Mouse (Mus musculus) erythroblast, embryonic 14.5 days (primary cell): ENCODE data around the gene Kctd18. TPM values are rescaled to one million over a fixed set of nuclear protein-coding genes. Genes with fewer than 3 reads are reported as not detected.

Experiments
- H3K27me3 ChIP-seq: 2 replicates; pipeline ENCODE4 v1.6.1; 2012; ENCODE audit warnings: inconsistent platforms; ENCODE audit not compliant: control insufficient read depth
- H3K36me3 ChIP-seq: 2 replicates; pipeline ENCODE4 v1.6.1; 2012; ENCODE audit warnings: mild to moderate bottlenecking, inconsistent platforms; ENCODE audit not compliant: control insufficient read depth
- H3K4me1 ChIP-seq: 2 replicates; pipeline ENCODE4 v1.6.1; 2012; ENCODE audit warnings: inconsistent platforms; ENCODE audit not compliant: control insufficient read depth
- H3K4me3 ChIP-seq: replicated peaks from 2 replicates; pipeline ENCODE3; 2012; ENCODE audit warnings: moderate library complexity, mild to moderate bottlenecking, inconsistent platforms
- H3K9me3 ChIP-seq: 2 replicates; pipeline ENCODE4 v1.6.1; 2012; ENCODE audit warnings: low read length, inconsistent platforms, mixed read lengths; ENCODE audit not compliant: control insufficient read depth
- GATA1 ChIP-seq: IDR thresholded peaks from 2 replicates; pipeline ENCODE4 v1.6.1; 2012; ENCODE audit warnings: low read length, inconsistent platforms, mixed read lengths
- TAL1 ChIP-seq: IDR thresholded peaks from 3 replicates; pipeline ENCODE4 v1.6.1; 2012; ENCODE audit warnings: low read length, inconsistent platforms, mixed read lengths
- polyA plus RNA-seq: library from polyadenylated mRNA; stranded (reverse); fragments of >175 nt; gene quantifications from 2 replicates; pipeline ENCODE4 v1.2.3, GENCODE M21; 2012

Gene Kctd18
- polyA plus RNA-seq, 1 experiment: 0.28 TPM

DNA sequence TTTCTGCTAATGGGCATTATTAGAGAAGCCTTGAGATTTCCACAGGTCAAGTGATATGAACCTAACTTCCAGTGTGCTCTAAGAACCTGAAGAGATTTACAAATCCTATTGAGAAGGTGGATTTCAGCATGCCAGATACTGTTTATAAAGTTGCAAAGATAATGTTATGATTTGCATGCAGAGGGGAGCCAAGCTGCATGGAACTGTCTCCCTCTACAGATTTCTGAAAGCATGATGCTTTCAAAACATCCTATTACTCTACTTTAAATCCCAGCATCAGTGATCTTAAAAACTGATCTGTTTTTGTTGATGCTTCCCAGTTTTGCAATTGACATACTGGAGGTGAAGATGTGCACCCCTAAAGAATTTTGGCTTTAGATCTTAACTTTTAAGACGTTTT is 84.5 kb downstream of the Kctd18 start:
- TF ChIP-seq TAL1: no peak
- TF ChIP-seq GATA1: no peak
- H3K36me3 ChIP-seq: no peaks in the 10 kb centered on the region
- no peaks in the 10 kb centered on the region for H3K9me3 ChIP-seq
- no peak overlapping the region for H3K4me3 ChIP-seq
- H3K4me1 ChIP-seq: no peaks in the 10 kb centered on the region
- no peaks in the 10 kb centered on the region for H3K27me3 ChIP-seq

DNA sequence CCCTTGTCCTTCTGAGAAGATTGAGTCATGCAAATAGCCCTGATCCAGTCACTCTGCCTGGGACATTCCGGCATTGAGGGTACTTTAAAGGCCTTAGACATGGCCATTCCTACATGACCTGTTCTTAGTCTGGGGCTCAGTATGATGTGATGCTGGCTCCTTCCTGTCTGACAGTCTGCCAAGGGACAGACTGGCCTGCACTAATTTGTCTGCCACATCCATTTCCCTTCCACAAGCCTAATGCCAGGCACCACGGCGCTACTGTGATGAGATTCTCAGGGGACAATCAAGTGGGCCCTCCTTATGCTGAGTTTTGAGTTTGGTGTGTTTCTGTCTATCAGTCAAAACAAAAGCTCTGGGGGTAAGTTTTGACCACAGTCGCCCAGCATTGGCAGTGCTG is 100.2 kb downstream of the Kctd18 start:
- no peak overlapping the region for H3K4me3 ChIP-seq
- no peaks in the 10 kb centered on the region for H3K4me1 ChIP-seq
- H3K27me3 ChIP-seq: no peaks in the 10 kb centered on the region
- TF ChIP-seq TAL1 (no peak), GATA1 (no peak)
- H3K36me3 ChIP-seq: no peaks in the 10 kb centered on the region
- no peaks in the 10 kb centered on the region for H3K9me3 ChIP-seq

DNA sequence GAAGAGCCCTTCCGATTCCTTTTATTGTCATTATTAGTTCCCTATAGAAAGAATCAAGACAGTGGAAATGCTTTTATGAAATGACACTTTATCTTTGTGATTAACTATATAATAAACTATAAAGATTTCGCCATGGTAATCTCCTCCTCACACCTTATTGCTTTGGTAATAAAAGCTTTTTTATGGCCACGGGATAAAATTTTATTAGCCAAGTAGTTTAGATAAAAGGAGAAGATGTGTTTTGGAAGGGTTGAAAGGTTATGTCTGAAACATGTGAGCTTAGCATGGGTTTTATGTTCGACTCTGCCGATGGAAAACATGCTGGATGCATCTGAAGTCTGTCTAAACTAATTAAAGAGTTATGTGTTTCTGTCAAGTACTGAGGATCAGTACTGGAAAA is 101.4 kb downstream of the Kctd18 start:
- no peaks in the 10 kb centered on the region for H3K36me3 ChIP-seq
- TF ChIP-seq TAL1: no peak
- TF ChIP-seq GATA1: no peak

DNA sequence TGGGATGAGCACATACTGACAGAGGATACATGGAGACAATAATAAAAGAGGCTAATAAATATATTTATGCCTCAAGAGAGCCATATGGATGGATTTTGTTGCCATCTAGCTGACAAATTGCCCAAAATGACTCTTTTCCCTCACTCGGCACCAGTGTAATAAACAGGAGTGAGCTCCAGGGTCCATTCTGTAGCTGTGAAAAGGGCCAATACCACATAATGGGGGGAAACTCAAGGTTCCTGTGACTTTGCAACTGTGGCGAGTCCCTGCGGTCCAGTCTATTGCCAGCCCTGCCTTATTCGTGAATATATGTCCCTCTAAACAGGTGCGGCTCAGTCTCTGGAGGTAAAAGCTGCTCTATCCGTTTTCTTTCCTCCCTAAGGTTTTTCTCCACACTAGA is 107.2 kb downstream of the Kctd18 start:
- H3K4me1 ChIP-seq: no peaks in the 10 kb centered on the region
- H3K27me3 ChIP-seq: no peaks in the 10 kb centered on the region
- H3K9me3 ChIP-seq: no peaks in the 10 kb centered on the region
- no peaks in the 10 kb centered on the region for H3K36me3 ChIP-seq
- no peak for TF ChIP-seq TAL1
- no peak overlapping the region for H3K4me3 ChIP-seq

More for the DNA sequence above, 101.4 kb downstream of the Kctd18 start:
- no peaks in the 10 kb centered on the region for H3K9me3 ChIP-seq
- no peaks in the 10 kb centered on the region for H3K4me1 ChIP-seq
- H3K27me3 ChIP-seq: no peaks in the 10 kb centered on the region
- no peak overlapping the region for H3K4me3 ChIP-seq

DNA sequence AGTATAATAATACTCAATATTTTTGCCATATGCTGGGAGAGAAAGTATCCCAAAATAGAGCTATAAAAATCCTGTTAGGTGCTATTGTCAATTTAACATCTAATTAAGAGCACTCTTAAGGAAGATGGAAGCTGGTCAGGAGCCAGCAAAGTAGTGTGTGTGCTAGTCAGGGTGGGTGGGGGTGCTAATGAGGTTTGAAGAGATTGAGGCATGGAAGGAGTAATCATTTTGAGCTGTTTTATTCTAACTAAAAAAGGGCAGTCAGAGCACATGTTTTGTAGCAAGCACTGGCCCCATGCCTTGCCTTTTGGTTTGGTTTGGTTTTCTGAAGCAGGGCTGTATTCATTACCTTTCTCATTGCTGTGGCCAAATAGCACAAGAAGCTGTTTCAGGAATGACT is 112.4 kb downstream of the Kctd18 start:
- TF ChIP-seq TAL1: no peak
- TF ChIP-seq GATA1: no peak
- no peaks in the 10 kb centered on the region; the same call in 1 of the 2 replicates for H3K36me3 ChIP-seq
- no peaks in the 10 kb centered on the region for H3K4me1 ChIP-seq
- no peak overlapping the region for H3K4me3 ChIP-seq
- no peaks in the 10 kb centered on the region for H3K9me3 ChIP-seq
- H3K27me3 ChIP-seq: no peaks in the 10 kb centered on the region

DNA sequence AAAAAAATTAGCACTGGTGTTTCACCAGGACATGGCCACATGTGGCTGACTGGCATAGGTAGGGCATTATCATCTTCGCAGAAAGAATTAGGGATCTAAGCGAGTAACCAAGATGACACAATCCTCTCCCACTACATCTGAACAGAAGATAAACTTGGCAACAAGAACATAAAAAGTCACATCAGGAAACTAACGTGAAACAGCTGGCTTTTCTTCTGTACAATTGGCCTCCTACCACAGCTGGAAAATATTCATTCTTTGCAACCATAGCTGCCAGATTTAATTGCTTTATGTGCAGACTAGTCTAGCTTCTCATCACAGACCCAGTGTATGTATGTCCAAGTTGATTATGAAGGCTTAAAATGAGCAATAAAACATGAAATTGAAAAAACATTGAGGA is 112.8 kb downstream of the Kctd18 start:
- H3K4me1 ChIP-seq: no peaks in the 10 kb centered on the region
- H3K4me3 ChIP-seq: no peak overlapping the region
- no peaks in the 10 kb centered on the region; the same call in 1 of the 2 replicates for H3K36me3 ChIP-seq
- H3K9me3 ChIP-seq: no peaks in the 10 kb centered on the region
- TF ChIP-seq GATA1 (no peak), TAL1 (no peak)
- H3K27me3 ChIP-seq: no peaks in the 10 kb centered on the region

Other genes with a start within 250 kb of the Kctd18 start
- gene Spats2l, start 244.8 kb downstream of the Kctd18 start, polyA plus RNA-seq: not detected in 2 replicates
- gene Sgo2a, start 23.0 kb downstream of the Kctd18 start, polyA plus RNA-seq: 0.17 and 0.39 TPM in 2 replicates
- not detected in 2 replicates for gene Aox1, start 11.0 kb upstream of the Kctd18 start, polyA plus RNA-seq
- gene Aox3, start 94.2 kb upstream of the Kctd18 start, polyA plus RNA-seq: not detected in 2 replicates
- gene Aox4, start 191.4 kb upstream of the Kctd18 start, polyA plus RNA-seq: not detected in 2 replicates